Comparison of ENCODE assay signal across 7 mouse cellular contexts in the genomic region with DNA sequence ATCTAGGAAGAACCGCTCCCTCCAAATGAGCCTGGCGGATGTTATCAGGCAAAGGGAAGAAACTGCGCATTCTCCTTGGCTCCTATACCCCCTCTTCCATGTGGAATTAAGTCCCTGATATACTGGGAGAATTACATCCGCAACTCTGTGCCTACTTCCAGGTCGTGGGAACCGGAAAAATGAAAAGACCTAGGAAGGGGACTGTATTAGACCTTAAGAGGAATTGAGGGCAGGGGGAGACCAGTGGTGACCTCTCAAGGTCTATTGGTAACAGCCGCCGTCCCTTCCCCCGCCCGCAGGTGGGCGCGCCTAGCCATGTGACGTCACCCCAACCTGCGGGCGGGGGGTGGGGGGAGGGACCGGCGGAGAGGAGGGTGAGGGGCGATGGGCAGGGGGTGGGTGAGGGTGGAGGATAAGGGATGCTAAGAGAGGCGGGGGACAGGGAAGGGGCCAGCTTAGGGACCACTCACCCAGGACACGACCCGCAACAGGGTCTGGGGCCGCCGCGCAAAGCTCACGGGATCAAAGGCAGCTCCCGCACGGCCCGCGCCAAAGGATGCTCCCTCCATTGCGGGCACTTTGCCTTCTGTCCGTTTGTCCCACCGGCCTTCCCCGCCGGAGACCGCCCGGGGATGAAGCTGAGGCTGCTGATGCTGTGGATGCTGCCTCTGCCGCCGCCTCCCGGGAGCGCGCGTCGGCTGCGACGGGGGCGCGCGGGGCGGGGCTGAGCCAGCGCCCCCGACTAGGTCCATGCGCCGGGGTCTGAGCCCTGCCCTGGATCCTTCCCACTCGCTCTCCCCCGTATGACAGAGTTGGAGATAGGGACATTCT. TPM values are rescaled to one million over a fixed set of nuclear protein-coding genes. Genes with fewer than 3 reads are reported as not detected.
DNase-seq lines count a peak whose midpoint lies in the region; ATAC-seq and TF ChIP-seq lines count a peak whose summit lies in the region.

A gene (minus strand): TSS at position 705 of the 831 bp plus-strand sequence.

- no peak within 1 kb of the TSS for H3K27ac ChIP-seq in lung, embryonic 16.5 days (ENCODE audit: low read length)
- H3K27ac ChIP-seq in heart, postnatal 0 days (ENCODE audit: low read depth), result no peak within 1 kb of the TSS
- H3K27ac ChIP-seq in limb, embryonic 15.5 days, result no peak within 1 kb of the TSS

- H3K27me3 ChIP-seq in lung, embryonic 16.5 days (ENCODE audit: control insufficient read depth, insufficient read depth, low read depth, low read length), result peaks cover 36% of the 10 kb centered on the region
- H3K27me3 ChIP-seq in heart, postnatal 0 days (ENCODE audit: control insufficient read depth, insufficient read depth, low read length), result peaks cover 44% of the 10 kb centered on the region
- peaks cover 51% of the 10 kb centered on the region for H3K27me3 ChIP-seq in limb, embryonic 15.5 days

- intact Hi-C loops in gastrocnemius, postnatal 14 days (cut with DNase I; ENCODE audit: low total_unique reads), result no loop called here

- H3K4me1 ChIP-seq in lung, embryonic 16.5 days (replicated peaks; ENCODE audit: control insufficient read depth, insufficient read depth, low read length), result peaks cover 8% of the 10 kb centered on the region
- peaks cover 13% of the 10 kb centered on the region; the same call in 1 of the 2 replicates for H3K4me1 ChIP-seq in heart, postnatal 0 days (ENCODE audit: control insufficient read depth, insufficient read depth)
- peaks cover 15% of the 10 kb centered on the region for H3K4me1 ChIP-seq in limb, embryonic 15.5 days

- TF ChIP-seq EP300 in heart, postnatal 0 days (IDR thresholded peaks at IDR 0.05; ENCODE audit: low read depth), result no peak

- H3K4me3 ChIP-seq in lung, embryonic 16.5 days (ENCODE audit: low read length), result peak within 1 kb of the TSS; percentile 46
- peak within 1 kb of the TSS; percentile 44 for H3K4me3 ChIP-seq in heart, postnatal 0 days (ENCODE audit: low read depth, low read length)
- H3K4me3 ChIP-seq in limb, embryonic 15.5 days, result peak within 1 kb of the TSS; percentile 57

- peak; percentile 20; the same call in 1 of the 2 replicates for ATAC-seq in lung, embryonic 16.5 days (ENCODE audit: low read depth)
- ATAC-seq in heart, postnatal 0 days (ENCODE audit: insufficient read depth, low read depth), result no peak
- ATAC-seq in limb, embryonic 15.5 days (ENCODE audit: insufficient number of reproducible peaks, low FRiP score, low TSS enrichment, low read depth), result no peak

- under 1% methylated on average over 43 of the region's 55 CpGs for WGBS in lung, embryonic 16.5 days
- 1% methylated on average over 47 of the region's 55 CpGs for WGBS in heart, postnatal 0 days
- WGBS in limb, embryonic 15.5 days, result under 1% methylated on average over 53 of the region's 55 CpGs

- peaks cover 6% of the 10 kb centered on the region; the same call in 1 of the 2 replicates for H3K36me3 ChIP-seq in lung, embryonic 16.5 days (ENCODE audit: control insufficient read depth, insufficient read depth, low read length)
- no peaks in the 10 kb centered on the region for H3K36me3 ChIP-seq in heart, postnatal 0 days (replicated peaks; ENCODE audit: control insufficient read depth, insufficient read depth, low read length)
- peaks cover 18% of the 10 kb centered on the region for H3K36me3 ChIP-seq in limb, embryonic 15.5 days

- peak within 1 kb of the TSS; percentile 48 for H3K9ac ChIP-seq in lung, embryonic 16.5 days (ENCODE audit: low read length)
- H3K9ac ChIP-seq in heart, postnatal 0 days (replicated peaks; ENCODE audit: low read depth, low read length), result peak within 1 kb of the TSS; percentile 28; the same call in 1 of the 2 replicates
- H3K9ac ChIP-seq in limb, embryonic 15.5 days, result peak within 1 kb of the TSS; percentile 59

- no peak for DNase-seq in lung, adult 18-20 months
- DNase-seq in cerebellum, postnatal 25 days, result peak; percentile 75 to 81
- DNase-seq in heart, postnatal 0 days (ENCODE audit: low spot score), result no peak
- DNase-seq in right cerebral cortex, postnatal 4 days, result peak; percentile 68
- no peak for DNase-seq in gastrocnemius, postnatal 14 days

- no peaks in the 10 kb centered on the region for H3K9me3 ChIP-seq in lung, embryonic 16.5 days (ENCODE audit: control insufficient read depth, low read length)
- H3K9me3 ChIP-seq in heart, postnatal 0 days (replicated peaks; ENCODE audit: control insufficient read depth, low read length), result no peaks in the 10 kb centered on the region
- no peaks in the 10 kb centered on the region for H3K9me3 ChIP-seq in limb, embryonic 15.5 days

- H3K4me2 ChIP-seq in lung, embryonic 16.5 days (ENCODE audit: low read depth, low read length), result peak within 1 kb of the TSS; percentile 66
- H3K4me2 ChIP-seq in heart, postnatal 0 days (ENCODE audit: low read depth, low read length), result peak within 1 kb of the TSS; percentile 62
- H3K4me2 ChIP-seq in limb, embryonic 15.5 days, result peak within 1 kb of the TSS; percentile 96

- TF ChIP-seq CTCF in heart, postnatal 0 days (IDR thresholded peaks at IDR 0.05; ENCODE audit: low read depth), result no peak

RNA-seq across cellular contexts. Expression of the gene that starts here (rescaled TPM):
- polyA plus RNA-seq in lung, embryonic 16.5 days (2015; fragmentation: Nextera tagmentation; extraction: Ambion mirVana), result 1.5 and 1.9 TPM in 2 replicates
- total RNA-seq in heart, postnatal 0 days (2014; rRNA removed; ENCODE audit: low replicate concordance), result not detected in 2 replicates
- polyA plus RNA-seq in heart, postnatal 0 days (2015; fragmentation: Nextera tagmentation; extraction: Ambion mirVana), result 0.16 and 0.49 TPM in 2 replicates
- polyA plus RNA-seq in limb, embryonic 15.5 days (2015; fragmentation: Nextera tagmentation; extraction: Ambion mirVana), result 3.0 and 3.2 TPM in 2 replicates
- not detected for total RNA-seq in gastrocnemius, postnatal 14 days (2021)

Comparison
In these comparisons a context has a peak if more than half of its experiments do, and no peak if none do; other contexts are left out.
1. DNase-seq: peak in cerebellum, postnatal 25 days (2 of 2) and right cerebral cortex, postnatal 4 days (single experiment); none in lung, adult 18-20 months (0 of 2), heart, postnatal 0 days (single experiment) and gastrocnemius, postnatal 14 days (single experiment).
2. Peak in every context shown above with its lines, with median percentiles within 50 percentile points of each other: H3K4me2 ChIP-seq, H3K4me3 ChIP-seq and H3K9ac ChIP-seq.